In the genomic region with DNA sequence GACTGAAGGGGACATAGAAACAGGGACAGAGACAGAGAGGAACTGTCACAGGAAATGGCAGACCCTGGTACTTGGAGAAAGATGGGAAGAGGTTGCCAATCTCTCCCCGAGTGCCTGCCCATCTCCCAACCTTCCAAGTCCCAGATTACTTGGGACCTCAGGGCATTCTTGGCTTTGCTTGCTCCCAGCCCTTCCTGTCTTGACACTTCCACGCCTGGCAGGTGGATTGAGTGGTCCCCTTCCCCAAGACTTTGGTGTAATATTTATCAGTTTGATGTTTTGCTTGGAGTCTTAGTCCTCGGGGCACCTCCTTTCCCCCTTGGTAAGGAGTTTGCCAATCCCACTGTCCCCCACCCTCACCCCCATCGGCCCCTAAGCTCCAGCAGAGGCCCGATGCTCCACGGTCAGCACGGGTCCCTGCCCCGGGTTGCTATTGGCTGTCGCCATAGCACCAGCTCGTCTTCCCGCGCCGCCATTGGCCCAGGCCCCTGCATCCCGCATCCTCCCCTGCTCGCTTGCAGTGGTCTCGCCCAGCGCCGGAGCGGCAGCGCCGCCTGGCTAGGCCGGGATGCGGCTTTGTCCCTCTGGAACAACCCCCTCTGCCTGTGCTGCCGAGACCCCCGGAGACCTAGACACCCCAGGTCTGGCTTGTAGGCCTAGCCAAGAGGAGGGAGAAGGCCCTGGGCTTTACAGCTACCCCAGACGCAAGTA, we compare ENCODE assay signal across 10 mouse cellular contexts. TPM values are rescaled to one million over a fixed set of nuclear protein-coding genes. Genes with fewer than 3 reads are reported as not detected.
DNase-seq lines count a peak whose midpoint lies in the region; ATAC-seq and TF ChIP-seq lines count a peak whose summit lies in the region.
"Had no signal": no experiment of that assay in that cellular context is flagged by ENCODE, and none has a peak within 500 bp of the region (broad histone marks: within the 10 kb centered on the region; RNA-seq: fewer than 3 reads in every experiment).

No protein-coding gene starts in this region.

- H3K9me3 ChIP-seq in forebrain, embryonic 14.5 days (replicated peaks; ENCODE audit: control insufficient read depth, low read length), result no peaks in the 10 kb centered on the region
- no peaks in the 10 kb centered on the region for H3K9me3 ChIP-seq in intestine, embryonic 14.5 days (ENCODE audit: control insufficient read depth, low read length)
- H3K9me3 ChIP-seq in limb, embryonic 14.5 days (ENCODE audit: control insufficient read depth, low read length), result no peaks in the 10 kb centered on the region
- no peaks in the 10 kb centered on the region for H3K9me3 ChIP-seq in stomach, embryonic 15.5 days

- peaks cover 37% of the 10 kb centered on the region for H3K36me3 ChIP-seq in forebrain, embryonic 14.5 days (ENCODE audit: control insufficient read depth, insufficient read depth, low read length)
- peaks cover 15% of the 10 kb centered on the region for H3K36me3 ChIP-seq in intestine, embryonic 14.5 days (ENCODE audit: control insufficient read depth, insufficient read depth, low read length)
- H3K36me3 ChIP-seq in limb, embryonic 14.5 days (ENCODE audit: control insufficient read depth, insufficient read depth, low read length), result peaks cover 14% of the 10 kb centered on the region
- peaks cover 10% of the 10 kb centered on the region for H3K36me3 ChIP-seq in stomach, embryonic 15.5 days

- no peaks in the 10 kb centered on the region for H3K27me3 ChIP-seq in forebrain, embryonic 14.5 days (replicated peaks; ENCODE audit: control insufficient read depth, insufficient read depth, low read length)
- peaks cover 56% of the 10 kb centered on the region for H3K27me3 ChIP-seq in intestine, embryonic 14.5 days (replicated peaks; ENCODE audit: control insufficient read depth, insufficient read depth, low read length)
- peaks cover 41% of the 10 kb centered on the region for H3K27me3 ChIP-seq in limb, embryonic 14.5 days (ENCODE audit: control insufficient read depth, insufficient read depth, low read length)
- peaks cover 58% of the 10 kb centered on the region for H3K27me3 ChIP-seq in stomach, embryonic 15.5 days (replicated peaks)

- H3K27ac ChIP-seq in forebrain, embryonic 14.5 days (ENCODE audit: low read depth, low read length), result peak overlapping the region; percentile 98
- H3K27ac ChIP-seq in intestine, embryonic 14.5 days (ENCODE audit: low read depth), result no peak overlapping the region
- H3K27ac ChIP-seq in limb, embryonic 14.5 days (replicated peaks; ENCODE audit: low read depth, low read length), result no peak overlapping the region
- no peak overlapping the region for H3K27ac ChIP-seq in stomach, embryonic 15.5 days

- peaks cover 39% of the 10 kb centered on the region for H3K4me1 ChIP-seq in forebrain, embryonic 14.5 days (ENCODE audit: control insufficient read depth, insufficient read depth, low read length)
- peaks cover 9% of the 10 kb centered on the region for H3K4me1 ChIP-seq in intestine, embryonic 14.5 days (replicated peaks; ENCODE audit: control insufficient read depth, insufficient read depth, low read length)
- peaks cover 13% of the 10 kb centered on the region for H3K4me1 ChIP-seq in limb, embryonic 14.5 days (ENCODE audit: control insufficient read depth, insufficient read depth, low read length)
- peaks cover 17% of the 10 kb centered on the region for H3K4me1 ChIP-seq in stomach, embryonic 15.5 days

- 0 out of 2 replicates have a peak, but pooled peaks have one; percentile 19 for TF ChIP-seq POLR2A in limb, embryonic 14.5 days (IDR thresholded peaks at IDR 0.05; ENCODE audit: borderline replicate concordance, extremely low read depth, insufficient read depth, insufficient read length)

- H3K9ac ChIP-seq in forebrain, embryonic 14.5 days (ENCODE audit: low read length), result peak overlapping the region; percentile 99
- H3K9ac ChIP-seq in intestine, embryonic 14.5 days (ENCODE audit: low read length), result 0 out of 2 replicates have a peak overlapping the region, but pooled peaks have one; percentile 7
- H3K9ac ChIP-seq in limb, embryonic 14.5 days (ENCODE audit: low read depth, low read length, severe bottlenecking), result 0 out of 2 replicates have a peak overlapping the region, but pooled peaks have one; percentile 31
- no peak overlapping the region for H3K9ac ChIP-seq in stomach, embryonic 15.5 days

- peak overlapping the region; percentile 74 for H3K4me3 ChIP-seq in forebrain, embryonic 14.5 days (ENCODE audit: low read depth, low read length)
- H3K4me3 ChIP-seq in intestine, embryonic 14.5 days (ENCODE audit: low read depth, low read length), result peak overlapping the region; percentile 15
- peak overlapping the region; percentile 16 for H3K4me3 ChIP-seq in limb, embryonic 14.5 days (replicated peaks; ENCODE audit: low read length)
- peak overlapping the region; percentile 6; the same call in 1 of the 2 replicates for H3K4me3 ChIP-seq in stomach, embryonic 15.5 days (replicated peaks)
- H3K4me3 ChIP-seq: erythroblast, embryonic 14.5 days had no signal

- H3K4me2 ChIP-seq in forebrain, embryonic 14.5 days (ENCODE audit: low read length), result peak overlapping the region; percentile 75
- 0 out of 2 replicates have a peak overlapping the region, but pooled peaks have one; percentile 8 for H3K4me2 ChIP-seq in intestine, embryonic 14.5 days (ENCODE audit: low read length)
- H3K4me2 ChIP-seq in limb, embryonic 14.5 days (replicated peaks; ENCODE audit: low read depth, low read length, severe bottlenecking), result peak overlapping the region; percentile 33; the same call in 1 of the 2 replicates
- H3K4me2 ChIP-seq in stomach, embryonic 15.5 days, result no peak overlapping the region

- peak; percentile 66 for DNase-seq in adrenal gland, postnatal 25 days
- DNase-seq in adrenal gland, adult 18-20 months (ENCODE audit: low spot score in 2 of 2), result no peak
- peak; percentile 92 for DNase-seq in cerebellum, adult 11 months
- DNase-seq in forebrain, embryonic 14.5 days (ENCODE audit: low spot score), result peak; percentile 96
- DNase-seq in intestine, embryonic 14.5 days (ENCODE audit: low spot score), result no peak
- no peak for DNase-seq in limb, embryonic 14.5 days (ENCODE audit: low spot score)
- no peak for DNase-seq in thymus, postnatal 25 days

- peak; percentile 83 for ATAC-seq in forebrain, embryonic 14.5 days
- peak; percentile 19; the same call in 1 of the 2 replicates for ATAC-seq in intestine, embryonic 14.5 days (replicated peaks; ENCODE audit: low FRiP score, low TSS enrichment, low read depth)
- ATAC-seq in limb, embryonic 14.5 days (ENCODE audit: low FRiP score, low read depth), result peak; percentile 35; the same call in 1 of the 2 replicates
- no peak for ATAC-seq in stomach, embryonic 15.5 days (ENCODE audit: insufficient read depth, low FRiP score, low read depth)

- 1% methylated on average over 26 of the region's 26 CpGs for WGBS in forebrain, embryonic 14.5 days
- WGBS in intestine, embryonic 14.5 days, result 4% methylated on average over 26 of the region's 26 CpGs
- 4% methylated on average over 22 of the region's 26 CpGs for WGBS in limb, embryonic 14.5 days
- WGBS in stomach, embryonic 15.5 days, result 5% methylated on average over 26 of the region's 26 CpGs

RNA-seq across cellular contexts. Expression of a gene that starts 2.9 kb away (rescaled TPM):
- total RNA-seq in adrenal gland, postnatal 25 days (2021), result 1.4 and 3.2 TPM in 2 replicates
- total RNA-seq in adrenal gland, adult 18-20 months (2021), result 1 to 10 TPM; 1.8 to 2.0 TPM
- 154 and 213 TPM in 2 replicates for polyA plus RNA-seq in forebrain, embryonic 14.5 days (2014; fragmentation: Nextera tagmentation; extraction: Ambion mirVana)
- polyA plus RNA-seq in intestine, embryonic 14.5 days (2014; fragmentation: Nextera tagmentation; extraction: Ambion mirVana), result 7.8 and 9.1 TPM in 2 replicates
- polyA plus RNA-seq in limb, embryonic 14.5 days (2012; rRNA removed), result 2.5 and 3.3 TPM in 2 replicates
- 1.5 and 1.8 TPM in 2 replicates for polyA plus RNA-seq in limb, embryonic 14.5 days (2014; fragmentation: Nextera tagmentation; extraction: Ambion mirVana)
- polyA plus RNA-seq in stomach, embryonic 15.5 days (2015; fragmentation: Nextera tagmentation; extraction: Ambion mirVana), result 5.0 and 5.2 TPM in 2 replicates
- polyA plus RNA-seq: erythroblast, embryonic 14.5 days had no signal

RNA-seq across cellular contexts. Expression of a gene that starts 6.5 kb away (rescaled TPM):
- total RNA-seq in adrenal gland, postnatal 25 days (2021), result 1,145 and 1,195 TPM in 2 replicates
- total RNA-seq in adrenal gland, adult 18-20 months (2021), result 1,000 to 10,000 TPM; 1,162 to 1,195 TPM
- 694 and 922 TPM in 2 replicates for polyA plus RNA-seq in forebrain, embryonic 14.5 days (2014; fragmentation: Nextera tagmentation; extraction: Ambion mirVana)
- polyA plus RNA-seq in intestine, embryonic 14.5 days (2014; fragmentation: Nextera tagmentation; extraction: Ambion mirVana), result 1,236 and 1,315 TPM in 2 replicates
- polyA plus RNA-seq in limb, embryonic 14.5 days (2012; rRNA removed), result 3,060 and 3,829 TPM in 2 replicates
- polyA plus RNA-seq in limb, embryonic 14.5 days (2014; fragmentation: Nextera tagmentation; extraction: Ambion mirVana), result 1,091 and 1,173 TPM in 2 replicates
- 904 and 948 TPM in 2 replicates for polyA plus RNA-seq in stomach, embryonic 15.5 days (2015; fragmentation: Nextera tagmentation; extraction: Ambion mirVana)

RNA-seq across cellular contexts. Expression of a gene that starts 21.6 kb away (rescaled TPM):
- total RNA-seq in adrenal gland, postnatal 25 days (2021), result 31.7 and 33.5 TPM in 2 replicates
- 10 to 100 TPM; 25.0 to 28.9 TPM for total RNA-seq in adrenal gland, adult 18-20 months (2021)
- polyA plus RNA-seq in forebrain, embryonic 14.5 days (2014; fragmentation: Nextera tagmentation; extraction: Ambion mirVana), result 39.2 and 40.8 TPM in 2 replicates
- 43.4 and 45.2 TPM in 2 replicates for polyA plus RNA-seq in intestine, embryonic 14.5 days (2014; fragmentation: Nextera tagmentation; extraction: Ambion mirVana)
- 45.1 and 46.7 TPM in 2 replicates for polyA plus RNA-seq in limb, embryonic 14.5 days (2012; rRNA removed)
- 45.1 and 46.1 TPM in 2 replicates for polyA plus RNA-seq in limb, embryonic 14.5 days (2014; fragmentation: Nextera tagmentation; extraction: Ambion mirVana)
- 40.5 and 46.4 TPM in 2 replicates for polyA plus RNA-seq in stomach, embryonic 15.5 days (2015; fragmentation: Nextera tagmentation; extraction: Ambion mirVana)

RNA-seq across cellular contexts. Expression of a gene that starts 30.6 kb away (rescaled TPM):
- 3.0 and 4.3 TPM in 2 replicates for total RNA-seq in adrenal gland, postnatal 25 days (2021)
- total RNA-seq in adrenal gland, adult 18-20 months (2021), result 1 to 10 TPM; 1.6 to 3.1 TPM
- 1.6 and 2.4 TPM in 2 replicates for polyA plus RNA-seq in forebrain, embryonic 14.5 days (2014; fragmentation: Nextera tagmentation; extraction: Ambion mirVana)
- 6.8 and 7.3 TPM in 2 replicates for polyA plus RNA-seq in intestine, embryonic 14.5 days (2014; fragmentation: Nextera tagmentation; extraction: Ambion mirVana)
- 7.8 and 10.7 TPM in 2 replicates for polyA plus RNA-seq in limb, embryonic 14.5 days (2012; rRNA removed)
- 4.2 and 5.9 TPM in 2 replicates for polyA plus RNA-seq in limb, embryonic 14.5 days (2014; fragmentation: Nextera tagmentation; extraction: Ambion mirVana)
- 4.8 and 5.4 TPM in 2 replicates for polyA plus RNA-seq in stomach, embryonic 15.5 days (2015; fragmentation: Nextera tagmentation; extraction: Ambion mirVana)
- total RNA-seq: neutrophil, adult 5-6 weeks had no signal

RNA-seq across cellular contexts. Expression of a gene that starts 31.0 kb away (rescaled TPM):
- 8.0 and 12.8 TPM in 2 replicates for total RNA-seq in adrenal gland, postnatal 25 days (2021)
- 10 to 100 TPM; 10.2 to 20.8 TPM for total RNA-seq in adrenal gland, adult 18-20 months (2021)
- polyA plus RNA-seq in forebrain, embryonic 14.5 days (2014; fragmentation: Nextera tagmentation; extraction: Ambion mirVana), result 2.3 and 2.7 TPM in 2 replicates
- polyA plus RNA-seq in intestine, embryonic 14.5 days (2014; fragmentation: Nextera tagmentation; extraction: Ambion mirVana), result 42.4 and 58.1 TPM in 2 replicates
- 3.9 TPM in 2 replicates for polyA plus RNA-seq in limb, embryonic 14.5 days (2012; rRNA removed)
- polyA plus RNA-seq in limb, embryonic 14.5 days (2014; fragmentation: Nextera tagmentation; extraction: Ambion mirVana), result 9.9 and 10.5 TPM in 2 replicates
- polyA plus RNA-seq in stomach, embryonic 15.5 days (2015; fragmentation: Nextera tagmentation; extraction: Ambion mirVana), result 44.5 and 51.2 TPM in 2 replicates
- total RNA-seq: neutrophil, adult 5-6 weeks had no signal

Comparison
In these comparisons a context has a peak if more than half of its experiments do, and no peak if none do; other contexts are left out.
1. DNase-seq: peak in adrenal gland, postnatal 25 days (single experiment), cerebellum, adult 11 months (single experiment) and forebrain, embryonic 14.5 days (single experiment); none in adrenal gland, adult 18-20 months (0 of 2), intestine, embryonic 14.5 days (single experiment), limb, embryonic 14.5 days (single experiment) and thymus, postnatal 25 days (single experiment).
2. H3K4me3 ChIP-seq: peak in every context shown above with its lines; median percentile 74 in forebrain, embryonic 14.5 days; 16 in limb, embryonic 14.5 days; 15 in intestine, embryonic 14.5 days; 6 in stomach, embryonic 15.5 days.
3. RNA of a gene that starts 2.9 kb away (polyA plus RNA-seq): 154 to 213 TPM in forebrain, embryonic 14.5 days; 7.8 to 9.1 TPM in intestine, embryonic 14.5 days, 5.0 to 5.2 TPM in stomach, embryonic 15.5 days and 1.5 to 3.3 TPM in limb, embryonic 14.5 days; every median in the first group is over 10 times any median in the second.